Mouse (Mus musculus): ENCODE measurements at regions not wholly inside any gene's neighbourhood (a gene's known extent, or its start where the extent isn't known, plus 50 kb on each side); places are given as distances from the start of the nearest gene placed in this dataset.

DNA sequence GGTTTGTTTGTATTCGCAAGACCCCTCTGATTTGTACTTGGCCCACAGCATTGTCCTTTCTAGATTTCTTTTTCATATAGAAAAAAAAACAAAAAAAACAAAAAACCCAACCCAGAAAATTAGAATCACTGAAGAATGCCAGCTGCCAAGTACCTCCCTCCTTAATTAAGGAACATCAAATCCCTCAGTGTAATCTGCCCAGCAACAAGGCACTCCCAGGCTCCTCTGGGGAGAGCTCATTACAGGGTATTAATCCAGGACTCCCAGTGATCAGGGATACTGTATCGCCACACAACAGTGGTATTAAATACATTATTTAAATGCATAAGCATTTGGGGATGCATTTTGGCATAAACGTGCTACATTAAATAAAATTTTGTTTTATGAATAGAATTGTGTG lies 1023.1 kb downstream of the Adgrl2 start:
- no peak overlapping the region for H3K4me2 ChIP-seq (ENCODE audit: low read depth, low read length)
- no peaks in the 10 kb centered on the region for H3K36me3 ChIP-seq (replicated peaks; ENCODE audit: control insufficient read depth, insufficient read depth, low read length)
- ATAC-seq (ENCODE audit: insufficient read depth, low read depth) = no peak
- TF ChIP-seq EP300 (IDR thresholded peaks at IDR 0.05; ENCODE audit: low read depth) (no peak), CTCF (IDR thresholded peaks at IDR 0.05; ENCODE audit: low read depth) (no peak)
- no peak overlapping the region for H3K4me3 ChIP-seq (ENCODE audit: low read depth, low read length)
- no peaks in the 10 kb centered on the region for H3K9me3 ChIP-seq (replicated peaks; ENCODE audit: control insufficient read depth, low read length)
- H3K4me1 ChIP-seq (ENCODE audit: control insufficient read depth, insufficient read depth) = no peaks in the 10 kb centered on the region
- no peak overlapping the region for H3K9ac ChIP-seq (replicated peaks; ENCODE audit: low read depth, low read length)
- no peaks in the 10 kb centered on the region for H3K27me3 ChIP-seq (ENCODE audit: control insufficient read depth, insufficient read depth, low read length)
- H3K27ac ChIP-seq (ENCODE audit: low read depth) = no peak overlapping the region
- WGBS = 91% methylated on average over 3 of the region's 3 CpGs
- no peak for DNase-seq (ENCODE audit: low spot score)

DNA sequence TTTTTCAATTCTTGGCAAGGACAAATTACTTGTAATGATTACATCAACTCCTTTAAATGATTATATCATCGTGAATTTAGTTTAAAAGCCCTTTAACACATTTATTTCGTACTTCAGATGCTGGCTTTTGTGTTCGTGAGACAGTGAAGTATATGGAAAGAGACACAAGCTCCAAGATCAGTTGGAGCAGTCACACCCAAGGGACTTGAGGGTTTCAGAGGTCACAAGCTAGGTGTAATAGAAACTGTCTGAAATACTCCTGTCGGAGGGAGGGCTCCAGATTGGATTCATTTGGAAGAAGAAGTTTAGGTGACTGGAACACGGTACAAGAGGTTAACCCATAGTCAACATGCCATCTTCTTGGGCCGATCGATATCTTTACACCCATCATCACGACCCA lies 1023.5 kb downstream of the Adgrl2 start:
- Histone ChIP-seq H3K27ac (ENCODE audit: low read depth) (no peak overlapping the region), H3K9me3 (replicated peaks; ENCODE audit: control insufficient read depth, low read length) (no peaks in the 10 kb centered on the region), H3K27me3 (ENCODE audit: control insufficient read depth, insufficient read depth, low read length) (no peaks in the 10 kb centered on the region), H3K36me3 (replicated peaks; ENCODE audit: control insufficient read depth, insufficient read depth, low read length) (no peaks in the 10 kb centered on the region), H3K4me1 (ENCODE audit: control insufficient read depth, insufficient read depth) (no peaks in the 10 kb centered on the region), H3K4me3 (ENCODE audit: low read depth, low read length) (no peak overlapping the region), H3K9ac (replicated peaks; ENCODE audit: low read depth, low read length) (no peak overlapping the region), H3K4me2 (ENCODE audit: low read depth, low read length) (peak overlapping the region; percentile 40)
- ATAC-seq (ENCODE audit: insufficient read depth, low read depth) = no peak
- TF ChIP-seq EP300 (IDR thresholded peaks at IDR 0.05; ENCODE audit: low read depth) (no peak), CTCF (IDR thresholded peaks at IDR 0.05; ENCODE audit: low read depth) (no peak)
- WGBS = 85% methylated on average over 8 of the region's 8 CpGs
- no peak for DNase-seq (ENCODE audit: low spot score)

DNA sequence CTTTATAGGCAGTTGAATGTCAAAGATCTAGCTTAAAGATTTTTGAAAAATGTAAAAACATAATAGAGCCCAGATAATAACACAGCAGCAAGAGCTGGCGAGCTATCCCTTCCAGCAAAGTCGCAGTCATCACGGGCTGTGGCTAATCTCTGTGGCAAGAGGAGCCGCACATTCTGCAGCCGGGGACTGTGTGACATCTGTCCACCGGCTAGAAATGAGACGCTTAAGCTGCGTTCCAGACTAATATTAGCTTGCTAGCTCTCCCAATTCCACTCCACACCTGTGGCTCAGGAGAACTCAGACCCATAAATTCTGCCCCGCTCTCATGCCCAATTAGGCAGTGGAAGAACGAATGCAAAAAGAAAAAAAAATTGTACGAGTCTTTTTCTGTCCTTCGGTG lies 1024.0 kb downstream of the Adgrl2 start:
- no peak for DNase-seq (ENCODE audit: low spot score)
- no peak; the same call in 1 of the 2 replicates for ATAC-seq (ENCODE audit: insufficient read depth, low read depth)
- peak overlapping the region; percentile 40 for H3K4me2 ChIP-seq (ENCODE audit: low read depth, low read length)
- H3K27ac ChIP-seq (ENCODE audit: low read depth) = no peak overlapping the region; the same call in 1 of the 2 replicates
- H3K27me3 ChIP-seq (ENCODE audit: control insufficient read depth, insufficient read depth, low read length) = no peaks in the 10 kb centered on the region
- no peaks in the 10 kb centered on the region for H3K36me3 ChIP-seq (replicated peaks; ENCODE audit: control insufficient read depth, insufficient read depth, low read length)
- TF ChIP-seq EP300 (IDR thresholded peaks at IDR 0.05; ENCODE audit: low read depth) = no peak
- no peak for TF ChIP-seq CTCF (IDR thresholded peaks at IDR 0.05; ENCODE audit: low read depth)
- 0 out of 2 replicates have a peak overlapping the region, but pooled peaks have one; percentile 13 for H3K4me3 ChIP-seq (ENCODE audit: low read depth, low read length)
- no peaks in the 10 kb centered on the region for H3K9me3 ChIP-seq (replicated peaks; ENCODE audit: control insufficient read depth, low read length)
- WGBS = 40% methylated on average over 12 of the region's 12 CpGs
- H3K9ac ChIP-seq (replicated peaks; ENCODE audit: low read depth, low read length) = no peak overlapping the region
- no peaks in the 10 kb centered on the region for H3K4me1 ChIP-seq (ENCODE audit: control insufficient read depth, insufficient read depth)

GRCm38 (mm10) chr3:147963698-147964476 lies 1026.5 kb downstream of the Adgrl2 start:
- TF ChIP-seq CTCF (IDR thresholded peaks at IDR 0.05; ENCODE audit: low read depth) (no peak), EP300 (IDR thresholded peaks at IDR 0.05; ENCODE audit: low read depth) (no peak)
- no peaks in the 10 kb centered on the region for H3K27me3 ChIP-seq (ENCODE audit: control insufficient read depth, insufficient read depth, low read length)
- DNase-seq (ENCODE audit: low spot score) (no peak), ATAC-seq (ENCODE audit: insufficient read depth, low read depth) (no peak)
- no peaks in the 10 kb centered on the region for H3K36me3 ChIP-seq (replicated peaks; ENCODE audit: control insufficient read depth, insufficient read depth, low read length)
- H3K27ac ChIP-seq (ENCODE audit: low read depth) = no peak overlapping the region
- 58% methylated on average over 13 of the region's 13 CpGs for WGBS
- no peaks in the 10 kb centered on the region for H3K9me3 ChIP-seq (replicated peaks; ENCODE audit: control insufficient read depth, low read length)
- H3K4me2 ChIP-seq (ENCODE audit: low read depth, low read length) = no peak overlapping the region
- no peak overlapping the region for H3K4me3 ChIP-seq (ENCODE audit: low read depth, low read length)
- no peaks in the 10 kb centered on the region for H3K4me1 ChIP-seq (ENCODE audit: control insufficient read depth, insufficient read depth)
- H3K9ac ChIP-seq (replicated peaks; ENCODE audit: low read depth, low read length) = no peak overlapping the region

DNA sequence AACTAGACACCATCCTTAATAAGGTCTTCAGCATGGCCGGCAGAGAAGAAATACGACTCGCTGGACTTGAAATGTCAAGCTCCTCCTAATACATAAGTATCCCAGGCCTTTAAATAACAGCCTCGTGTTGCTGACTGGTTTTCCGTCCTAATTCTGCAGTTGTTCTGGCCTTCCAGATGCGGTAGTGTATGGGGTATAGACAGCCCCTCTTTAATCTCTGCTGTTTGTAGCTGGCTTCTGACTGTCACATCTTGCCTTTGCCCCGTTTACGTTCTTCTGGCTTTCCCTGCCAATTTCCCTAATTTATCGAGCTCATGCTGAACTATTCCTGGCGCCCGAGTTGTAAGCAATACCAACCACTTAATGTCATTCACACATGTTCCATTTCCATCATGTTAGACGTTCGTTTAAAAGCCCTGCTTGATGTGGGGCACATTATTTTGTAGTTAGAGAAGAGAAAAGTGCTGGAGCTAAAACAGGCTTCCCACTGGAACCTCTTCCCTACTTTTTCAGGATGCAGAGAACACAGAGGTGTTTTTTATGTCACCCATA lies 1042.2 kb downstream of the Adgrl2 start:
- H3K27ac ChIP-seq (ENCODE audit: low read depth) = no peak overlapping the region

More for the DNA sequence above, 1042.2 kb downstream of the Adgrl2 start:
- Histone ChIP-seq H3K4me3 (ENCODE audit: low read depth, low read length) (no peak overlapping the region), H3K4me2 (ENCODE audit: low read depth, low read length) (peak overlapping the region; percentile 45), H3K4me1 (ENCODE audit: control insufficient read depth, insufficient read depth) (0 out of 2 replicates have a peak, but pooled peaks cover 5% of the 10 kb centered on the region), H3K9me3 (replicated peaks; ENCODE audit: control insufficient read depth, low read length) (0 out of 2 replicates have a peak, but pooled peaks cover 5% of the 10 kb centered on the region), H3K9ac (replicated peaks; ENCODE audit: low read depth, low read length) (no peak overlapping the region), H3K36me3 (replicated peaks; ENCODE audit: control insufficient read depth, insufficient read depth, low read length) (no peaks in the 10 kb centered on the region), H3K27me3 (ENCODE audit: control insufficient read depth, insufficient read depth, low read length) (no peaks in the 10 kb centered on the region)
- 30% methylated on average over 13 of the region's 13 CpGs for WGBS
- DNase-seq (ENCODE audit: low spot score) (peak; percentile 13), ATAC-seq (ENCODE audit: insufficient read depth, low read depth) (no peak)
- TF ChIP-seq EP300 (IDR thresholded peaks at IDR 0.05; ENCODE audit: low read depth) (no peak), CTCF (IDR thresholded peaks at IDR 0.05; ENCODE audit: low read depth) (no peak)

Measured in heart, postnatal 0 days (tissue).